Mouse (Mus musculus) testis, adult 2 months (tissue): Measurements from ENCODE around the gene Gna15. TPM values are rescaled to one million over a fixed set of nuclear protein-coding genes. Genes with fewer than 3 reads are reported as not detected.

Source experiments
- H3K27ac ChIP-seq: fragments of 200-500 bp; 2 replicates; pipeline ENCODE4 v1.5.1; 2012; ENCODE audit warnings: low read depth, low read length; ENCODE audit not compliant: control insufficient read depth, insufficient read depth
- H3K27me3 ChIP-seq: fragments of 200-500 bp; 2 replicates; pipeline ENCODE4 v1.6.1; 2012; ENCODE audit warnings: mild to moderate bottlenecking, low read length, moderate library complexity; ENCODE audit not compliant: control insufficient read depth, insufficient read depth
- H3K36me3 ChIP-seq: fragments of 200-500 bp; 2 replicates; pipeline ENCODE4 v1.6.1; 2012; ENCODE audit warnings: mild to moderate bottlenecking, low read length; ENCODE audit not compliant: control insufficient read depth, insufficient read depth
- H3K4me1 ChIP-seq: fragments of 200-500 bp; 2 replicates; pipeline ENCODE4 v1.6.1; 2012; ENCODE audit warnings: low read length; ENCODE audit not compliant: control insufficient read depth, insufficient read depth
- H3K4me3 ChIP-seq: fragments of 200-500 bp; 2 replicates; pipeline ENCODE4 v1.5.1; 2012; ENCODE audit warnings: low read depth, mild to moderate bottlenecking, low read length, moderate library complexity, mixed read lengths; ENCODE audit not compliant: control insufficient read depth
- CTCF ChIP-seq: fragments of 200-500 bp; IDR thresholded peaks from 2 replicates; pipeline ENCODE4 v1.5.1; 2012; ENCODE audit warnings: low read depth, mild to moderate bottlenecking, inconsistent platforms, low read length, moderate library complexity; ENCODE audit not compliant: control insufficient read depth, insufficient read depth, insufficient replicate concordance
- POLR2A ChIP-seq: fragments of 200-500 bp; IDR thresholded peaks from 2 replicates; pipeline ENCODE4 v1.6.1; 2012; ENCODE audit warnings: low read depth, mild to moderate bottlenecking, inconsistent platforms, low read length, moderate library complexity; ENCODE audit not compliant: control insufficient read depth
- polyA plus RNA-seq: library from polyadenylated mRNA; depleted of rRNA; stranded (reverse); fragments of >200 nt; gene quantifications from 2 replicates; pipeline ENCODE4 v1.2.3, GENCODE M21; 2012; rRNA removed

Gene Gna15
- polyA plus RNA-seq, 1 experiment = 1.0 TPM

DNA sequence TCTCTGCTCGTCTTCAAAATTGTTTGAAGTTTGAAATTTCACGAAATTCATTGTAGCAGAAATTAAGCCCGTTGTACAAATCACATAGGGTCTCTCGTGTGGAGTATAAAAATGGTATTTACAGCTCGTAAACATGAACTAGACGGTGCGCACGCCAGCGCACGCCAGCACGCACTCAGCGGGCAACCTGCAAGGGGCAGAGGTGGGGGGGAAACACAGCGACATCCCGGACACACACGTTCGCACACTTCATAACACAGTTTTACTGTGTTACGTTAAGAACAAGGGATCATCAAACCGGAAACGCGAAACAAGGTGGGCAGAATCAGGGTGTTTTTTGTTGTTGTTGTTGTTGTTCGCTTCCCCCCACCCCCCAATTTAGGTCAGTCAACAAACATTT is 64.6 kb downstream of the Gna15 start:
- H3K27ac ChIP-seq = no peak overlapping the region
- H3K27me3 ChIP-seq = no peaks in the 10 kb centered on the region
- no peak overlapping the region for H3K4me3 ChIP-seq
- TF ChIP-seq CTCF (no peak), POLR2A (no peak)
- H3K4me1 ChIP-seq = peaks cover 29% of the 10 kb centered on the region
- no peaks in the 10 kb centered on the region for H3K36me3 ChIP-seq

DNA sequence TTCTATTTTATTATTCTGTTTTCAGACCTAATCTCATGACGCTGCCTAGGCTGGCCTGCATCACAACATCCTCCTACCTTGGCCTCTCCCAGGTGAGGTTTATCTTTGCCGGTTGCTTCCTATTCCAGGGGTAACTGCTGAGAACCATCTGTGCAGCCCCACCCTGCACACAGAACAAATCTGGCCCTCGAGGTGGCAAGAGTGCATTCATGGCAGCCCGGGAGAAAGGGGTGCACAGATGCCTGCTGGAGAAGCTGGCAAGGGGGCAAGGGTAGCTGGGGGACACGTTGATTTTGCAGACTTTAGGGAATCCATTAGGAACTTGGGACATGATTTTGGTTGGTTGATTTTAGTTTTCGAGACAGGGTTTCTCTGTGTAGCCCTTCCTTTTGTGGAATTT is 65.8 kb downstream of the Gna15 start:
- Histone ChIP-seq H3K4me3 (no peak overlapping the region), H3K36me3 (no peaks in the 10 kb centered on the region), H3K27me3 (no peaks in the 10 kb centered on the region), H3K4me1 (peaks cover 22% of the 10 kb centered on the region), H3K27ac (no peak overlapping the region)
- TF ChIP-seq CTCF = no peak
- TF ChIP-seq POLR2A = no peak

DNA sequence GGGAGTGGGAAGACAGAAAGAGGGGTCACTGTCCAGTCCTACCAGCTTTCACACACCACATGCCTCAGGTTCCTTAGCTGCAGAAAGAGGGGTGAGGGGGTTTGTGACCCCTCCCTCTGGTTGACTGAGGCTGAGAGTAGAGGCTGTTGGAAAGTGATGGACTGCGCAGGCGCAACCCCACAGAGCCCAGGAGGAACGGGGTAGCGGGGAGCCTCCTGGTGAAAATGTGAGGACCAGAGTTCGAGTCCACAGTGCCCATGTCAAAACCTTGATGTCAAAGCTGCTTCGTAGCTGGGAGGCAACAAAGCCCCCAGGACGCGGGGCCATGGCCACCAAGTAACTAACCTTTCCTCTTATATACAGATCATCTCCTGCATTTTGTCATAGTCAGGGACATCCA is 66.4 kb downstream of the Gna15 start:
- Histone ChIP-seq H3K27me3 (no peaks in the 10 kb centered on the region), H3K36me3 (no peaks in the 10 kb centered on the region), H3K27ac (no peak overlapping the region), H3K4me1 (peaks cover 20% of the 10 kb centered on the region), H3K4me3 (no peak overlapping the region)
- TF ChIP-seq POLR2A (no peak), CTCF (no peak)

DNA sequence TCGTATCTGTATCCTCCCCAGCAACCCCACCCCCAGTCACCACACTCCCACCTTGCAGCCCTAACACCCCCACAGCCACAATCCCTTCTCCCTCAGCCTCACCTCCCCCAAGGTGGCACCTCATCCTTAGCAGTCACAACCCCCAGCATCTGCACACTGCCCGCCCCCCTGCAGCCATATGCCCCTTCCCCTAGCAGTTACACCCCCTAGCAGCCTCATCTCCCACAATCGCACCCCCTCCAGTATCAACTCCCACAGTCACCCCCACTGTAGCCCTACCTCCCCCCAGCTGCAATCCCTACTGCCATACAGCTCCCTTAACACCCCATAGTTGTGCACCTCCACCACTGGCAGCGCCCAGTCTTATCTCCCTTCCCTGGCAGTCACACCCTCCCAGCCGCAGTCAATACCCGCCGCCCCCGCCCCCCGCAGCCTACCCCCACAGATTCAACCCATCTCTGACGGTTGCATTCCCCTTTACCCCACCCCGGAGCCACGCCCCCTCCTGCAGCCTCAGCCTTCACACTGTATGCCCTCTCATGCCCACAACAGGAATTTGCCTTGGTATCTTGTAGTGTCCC is 67.0 kb downstream of the Gna15 start:
- Histone ChIP-seq H3K4me1 (peaks cover 18% of the 10 kb centered on the region), H3K4me3 (no peak overlapping the region), H3K27ac (no peak overlapping the region), H3K27me3 (no peaks in the 10 kb centered on the region), H3K36me3 (no peaks in the 10 kb centered on the region)
- TF ChIP-seq CTCF (no peak), POLR2A (no peak)

DNA sequence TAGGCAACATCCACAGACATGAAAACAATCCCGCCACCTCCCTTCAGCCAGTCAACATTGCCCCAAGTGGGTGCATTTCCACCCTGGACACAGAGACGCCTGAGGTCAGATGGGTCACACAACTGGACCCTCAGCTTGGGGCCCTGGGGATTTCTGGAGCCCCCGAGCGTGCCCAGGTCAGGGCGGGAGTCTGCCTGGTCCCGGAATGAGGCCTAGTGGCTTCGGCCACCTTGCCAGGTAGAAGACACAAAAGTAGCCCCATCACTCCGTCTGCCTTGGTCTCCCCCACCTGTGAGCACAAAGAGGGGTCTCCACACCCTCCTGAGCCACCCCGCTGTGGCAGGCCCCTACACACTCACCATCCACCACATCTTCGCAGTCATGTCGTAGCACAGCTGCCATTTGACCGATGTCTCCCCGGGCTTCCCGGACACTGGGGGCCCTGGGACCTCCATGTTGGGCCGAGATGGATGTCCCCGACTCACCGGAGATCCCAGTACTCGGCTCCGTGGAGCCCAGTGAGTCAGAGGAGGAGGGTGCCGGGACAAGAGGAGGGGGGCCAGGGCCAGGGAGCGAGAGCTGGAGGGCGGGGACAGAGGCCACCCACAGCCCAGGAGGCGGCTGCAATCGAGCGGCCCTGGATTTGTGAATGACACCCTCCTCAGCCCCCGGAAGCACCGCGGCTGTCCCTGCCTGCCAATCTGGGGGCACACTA is 68.7 kb downstream of the Gna15 start, which contains the start of gene Nfic:
Nfic (minus strand) TSS at position 455 of the 715 bp plus-strand sequence.
- no peak within 1 kb of the TSS for H3K4me3 ChIP-seq
- no peaks in the 10 kb centered on the region for H3K36me3 ChIP-seq
- H3K27ac ChIP-seq = no peak within 1 kb of the TSS
- TF ChIP-seq CTCF (no peak), POLR2A (no peak)
- peaks cover 8% of the 10 kb centered on the region for H3K4me1 ChIP-seq
- no peaks in the 10 kb centered on the region for H3K27me3 ChIP-seq

DNA sequence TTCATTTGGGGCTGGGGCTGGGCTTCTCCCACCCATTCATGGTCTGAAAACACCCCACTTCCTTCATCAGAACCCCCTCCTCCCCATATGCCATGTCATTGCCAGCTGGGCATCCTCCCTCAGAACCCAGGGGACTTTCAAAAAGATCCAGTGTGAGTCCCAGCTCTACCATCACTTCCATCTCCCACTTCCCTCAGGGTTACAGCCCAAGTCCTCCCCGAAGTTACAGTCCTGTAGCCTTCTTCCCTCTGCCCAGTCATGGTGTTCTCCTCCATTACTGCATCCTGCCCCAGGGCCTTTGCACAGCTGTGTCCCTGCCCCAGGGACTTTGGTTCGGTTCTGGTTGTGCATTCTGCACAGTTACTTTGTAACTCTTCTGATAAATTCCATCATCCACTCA is 69.9 kb downstream of the Gna15 start:
- Histone ChIP-seq H3K36me3 (no peaks in the 10 kb centered on the region), H3K4me1 (peaks cover 4% of the 10 kb centered on the region; the same call in 1 of the 2 replicates), H3K27ac (no peak overlapping the region), H3K27me3 (no peaks in the 10 kb centered on the region), H3K4me3 (no peak overlapping the region)
- TF ChIP-seq CTCF (no peak), POLR2A (no peak)

DNA sequence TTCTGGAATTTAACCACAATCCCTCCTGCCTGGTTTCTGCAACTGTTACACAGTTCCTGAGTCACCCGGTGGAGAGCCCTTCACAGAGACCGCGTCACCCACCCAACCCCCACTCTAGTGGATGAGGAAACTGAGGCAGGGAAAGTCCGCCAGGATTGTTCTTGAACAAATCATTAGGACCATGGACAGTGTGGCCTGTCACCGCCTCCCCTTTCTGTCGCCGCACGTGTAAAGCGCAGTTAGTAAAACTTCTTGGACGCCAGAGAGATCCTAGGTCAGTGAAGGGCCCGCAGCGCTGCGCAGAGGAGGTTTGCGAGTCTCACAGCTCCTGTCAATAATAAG is 71.1 kb downstream of the Gna15 start:
- Histone ChIP-seq H3K36me3 (no peaks in the 10 kb centered on the region), H3K27ac (no peak overlapping the region), H3K4me1 (peaks cover 4% of the 10 kb centered on the region; the same call in 1 of the 2 replicates), H3K27me3 (no peaks in the 10 kb centered on the region), H3K4me3 (no peak overlapping the region)
- TF ChIP-seq POLR2A = no peak
- no peak for TF ChIP-seq CTCF

Other genes starting within 250 kb of the Gna15 start
- gene Tjp3, start 232.6 kb downstream of the Gna15 start, polyA plus RNA-seq = 0.56 and 0.99 TPM in 2 replicates
- gene Pip5k1c, start 231.3 kb downstream of the Gna15 start, polyA plus RNA-seq = 10.1 and 10.4 TPM in 2 replicates
- gene Cactin, start 203.1 kb downstream of the Gna15 start, polyA plus RNA-seq = 13.4 and 16.5 TPM in 2 replicates
- gene Tbxa2r, start 195.5 kb downstream of the Gna15 start, polyA plus RNA-seq = 0.47 and 0.91 TPM in 2 replicates
- gene Gipc3, start 181.0 kb downstream of the Gna15 start, polyA plus RNA-seq = 3.3 and 4.1 TPM in 2 replicates
- 23.0 and 27.7 TPM in 2 replicates for gene Hmg20b, start 173.7 kb downstream of the Gna15 start, polyA plus RNA-seq
- gene Mfsd12, start 166.7 kb downstream of the Gna15 start, polyA plus RNA-seq = 33.1 and 39.7 TPM in 2 replicates
- gene 4930404N11Rik, start 158.4 kb downstream of the Gna15 start, polyA plus RNA-seq = 273 and 296 TPM in 2 replicates
- 161 and 178 TPM in 2 replicates for gene Fzr1, start 145.7 kb downstream of the Gna15 start, polyA plus RNA-seq
- gene Dohh, start 139.8 kb downstream of the Gna15 start, polyA plus RNA-seq = 38.5 and 46.3 TPM in 2 replicates
- 1.2 and 1.6 TPM in 2 replicates for gene Gm48551, start 139.8 kb downstream of the Gna15 start, polyA plus RNA-seq
- 0.65 TPM in 1 of 2 replicates, not detected in the other for gene Gm48552, start 135.2 kb downstream of the Gna15 start, polyA plus RNA-seq
- gene Smim24, start 131.2 kb downstream of the Gna15 start, polyA plus RNA-seq = 3,568 and 3,612 TPM in 2 replicates
- gene Nfic, start 68.6 kb downstream of the Gna15 start, polyA plus RNA-seq = 9.8 and 9.9 TPM in 2 replicates
- gene Celf5, start 41.5 kb downstream of the Gna15 start, polyA plus RNA-seq = 147 and 163 TPM in 2 replicates
- 70.4 and 71.3 TPM in 2 replicates for gene Ncln, start 27.8 kb downstream of the Gna15 start, polyA plus RNA-seq
- gene S1pr4, start 24.1 kb downstream of the Gna15 start, polyA plus RNA-seq = 0.04 and 0.13 TPM in 2 replicates
- gene Gna11, start 21.0 kb upstream of the Gna15 start, polyA plus RNA-seq = 26.3 and 28.9 TPM in 2 replicates
- 154 and 172 TPM in 2 replicates for gene Aes, start 35.3 kb upstream of the Gna15 start, polyA plus RNA-seq
- 19.0 and 22.1 TPM in 2 replicates for gene Tle2, start 50.3 kb upstream of the Gna15 start, polyA plus RNA-seq
- 16.5 and 16.9 TPM in 2 replicates for gene Tle6, start 76.8 kb upstream of the Gna15 start, polyA plus RNA-seq
- 0.47 and 0.68 TPM in 2 replicates for gene BC025920, start 82.0 kb upstream of the Gna15 start, polyA plus RNA-seq
- gene Sirt6, start 103.6 kb upstream of the Gna15 start, polyA plus RNA-seq = 6.7 and 7.2 TPM in 2 replicates
- gene Ankrd24, start 104.3 kb upstream of the Gna15 start, polyA plus RNA-seq = 17.3 and 20.4 TPM in 2 replicates
- 0.34 and 0.48 TPM in 2 replicates for gene Gm10778, start 124.8 kb upstream of the Gna15 start, polyA plus RNA-seq
- gene Zfp433, start 180.6 kb upstream of the Gna15 start, polyA plus RNA-seq = 0.79 and 1.9 TPM in 2 replicates
- gene Gm3055, start 246.9 kb upstream of the Gna15 start, polyA plus RNA-seq = 0.91 and 1.2 TPM in 2 replicates